ENCODE assay signal across 11 mouse cellular contexts in the genomic region with DNA sequence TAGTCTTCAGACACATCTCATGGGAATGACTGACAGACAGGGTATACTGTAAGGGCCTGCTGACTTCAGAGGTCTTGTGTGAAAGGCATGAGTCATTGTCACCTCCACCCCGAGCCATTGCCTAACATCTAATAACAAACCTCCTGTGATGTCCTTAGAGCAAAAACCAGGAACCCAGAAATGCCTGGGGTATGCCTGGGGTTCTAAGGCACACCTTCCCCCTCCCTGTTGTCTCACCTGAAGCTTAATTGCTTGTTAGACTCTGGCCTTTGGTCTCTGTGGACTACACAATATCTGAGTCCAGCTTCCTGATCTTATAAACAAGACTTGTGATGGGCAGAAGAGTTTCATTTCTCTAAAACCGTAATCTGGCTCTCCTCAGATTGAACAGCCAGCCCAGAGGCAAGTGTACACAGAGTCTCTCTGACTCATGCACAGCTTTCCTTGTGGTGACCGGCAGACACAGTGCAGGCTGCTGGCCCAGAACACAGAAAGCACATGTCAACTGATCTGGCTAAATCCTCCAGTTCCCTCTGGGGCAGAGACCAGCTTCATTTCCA.
DNase-seq lines count a peak whose midpoint lies in the region; ATAC-seq and TF ChIP-seq lines count a peak whose summit lies in the region.
"Had no signal": no experiment of that assay in that cellular context is flagged by ENCODE, and none has a peak within 500 bp of the region (broad histone marks: within the 10 kb centered on the region; RNA-seq: fewer than 3 reads in every experiment).

No protein-coding gene starts in this region.

- no peak for TF ChIP-seq CTCF in Patski (IDR thresholded peaks at IDR 0.05)

- CTCF ChIA-PET in Patski (lab: Charles Lee), result no interaction called here

- peak; percentile 82 for ATAC-seq in Patski
- peak; percentile 84 for ATAC-seq in megakaryocyte, adult 5-6 weeks (ENCODE audit: poor library complexity, severe bottlenecking)
- no peak; the same call in 1 of the 2 replicates for ATAC-seq in megakaryocyte-erythroid progenitor cell, adult 5-6 weeks (replicated peaks; ENCODE audit: low FRiP score, low TSS enrichment, poor library complexity, severe bottlenecking)

- in situ Hi-C loops in Patski (cut with MboI; ENCODE audit: low pct_unique_long_range_greater_than_20kb), result loop anchor here (5.0 to 10.0 kb wide), 2 partner anchors 88 to 154 kb away; a partner anchor contains a TSS

- H3K27me3 ChIP-seq in Patski, result no peaks in the 10 kb centered on the region
- H3K27me3 ChIP-seq: liver, embryonic 13.5 days had no signal

- peak; percentile 39 for DNase-seq in layer of hippocampus, adult 11-12 months (ENCODE audit: low spot score)
- DNase-seq in layer of hippocampus, postnatal 36 days, result no peak
- no peak for DNase-seq in Patski (ENCODE audit: low read depth, low spot score)
- DNase-seq in heart, adult 8-10 months (ENCODE audit: low spot score), result peak; percentile 49
- DNase-seq in embryo, embryonic 10.5 days (ENCODE audit: low spot score), result no peak
- no peak for DNase-seq in cerebellum, adult 11 months
- DNase-seq: cerebellum, adult 18-20 months; kidney, adult 11 months; liver, embryonic 13.5 days had no signal

- POLR2A ChIA-PET in Patski (lab: Charles Lee), result no interaction called here

Comparison
In these comparisons a context has a peak if more than half of its experiments do, and no peak if none do; other contexts are left out.
1. DNase-seq: peak in layer of hippocampus, adult 11-12 months (single experiment) and heart, adult 8-10 months (single experiment); none in layer of hippocampus, postnatal 36 days (0 of 2), Patski (single experiment), embryo, embryonic 10.5 days (single experiment) and cerebellum, adult 11 months (single experiment).